Mouse (Mus musculus) lung, postnatal 25 days (tissue): ENCODE results near the gene Dda1.

ENCODE experiments used
- DNase-seq: peaks from one replicate; pipeline ENCODE4 v3.0.0; 2022; ENCODE audit warnings: low spot score

Dda1 gene

GRCm38 (mm10) chr8:71496481-71496880, 27.5 kb downstream of the Dda1 start:
- DNase-seq: peak; percentile 89

GRCm38 (mm10) chr8:71497077-71497645, 28.2 kb downstream of the Dda1 start:
- no peak for DNase-seq

GRCm38 (mm10) chr8:71497881-71498501, 29.0 kb downstream of the Dda1 start:
- no peak for DNase-seq

GRCm38 (mm10) chr8:71498816-71499690, 30.1 kb downstream of the Dda1 start:
- no peak for DNase-seq

GRCm38 (mm10) chr8:71504349-71504748, 35.4 kb downstream of the Dda1 start:
- DNase-seq: no peak

GRCm38 (mm10) chr8:71505326-71505725, 36.3 kb downstream of the Dda1 start:
- DNase-seq: no peak

- no peak for DNase-seq
Observed at GRCm38 (mm10) chr8:71505979-71506378, 37.0 kb downstream of the Dda1 start.

GRCm38 (mm10) chr8:71507589-71508104, 38.6 kb downstream of the Dda1 start:
- DNase-seq: peak; percentile 37

- no peak for DNase-seq
Observed at GRCm38 (mm10) chr8:71509316-71509715, 40.3 kb downstream of the Dda1 start.

GRCm38 (mm10) chr8:71511644-71512043, 42.6 kb downstream of the Dda1 start, which contains the start of gene Plvap:
Gene Plvap, minus strand, starts transcription at chr8:71511752.
- DNase-seq: peak; percentile 75

- no peak for DNase-seq
Observed at GRCm38 (mm10) chr8:71513018-71513754, 44.2 kb downstream of the Dda1 start.

- no peak for DNase-seq
Observed at GRCm38 (mm10) chr8:71515043-71515442, 46.0 kb downstream of the Dda1 start.

GRCm38 (mm10) chr8:71516786-71517185, 47.8 kb downstream of the Dda1 start:
- DNase-seq: peak; percentile 69

- peak; percentile 72 for DNase-seq
Observed at GRCm38 (mm10) chr8:71519037-71519825, 50.2 kb downstream of the Dda1 start.

GRCm38 (mm10) chr8:71521634-71522033, 52.6 kb downstream of the Dda1 start:
- DNase-seq: peak; percentile 94

GRCm38 (mm10) chr8:71525226-71526050, 56.4 kb downstream of the Dda1 start, which contains the start of gene Ccdc194:
Gene Ccdc194, minus strand, starts transcription at chr8:71525711.
- DNase-seq: no peak
